Mouse (Mus musculus) right cerebral cortex, postnatal 4 days (tissue): ENCODE results near the gene Nemp1.
"Not testable (repeated sequence)": the region's sequence is repeated elsewhere in the genome, so short reads cannot be mapped to it uniquely, and the experiment has no call there.

Experiments used
- DNase-seq: peaks from one replicate; pipeline ENCODE4 v3.0.0-alpha.2; 2022

Gene Nemp1

DNA sequence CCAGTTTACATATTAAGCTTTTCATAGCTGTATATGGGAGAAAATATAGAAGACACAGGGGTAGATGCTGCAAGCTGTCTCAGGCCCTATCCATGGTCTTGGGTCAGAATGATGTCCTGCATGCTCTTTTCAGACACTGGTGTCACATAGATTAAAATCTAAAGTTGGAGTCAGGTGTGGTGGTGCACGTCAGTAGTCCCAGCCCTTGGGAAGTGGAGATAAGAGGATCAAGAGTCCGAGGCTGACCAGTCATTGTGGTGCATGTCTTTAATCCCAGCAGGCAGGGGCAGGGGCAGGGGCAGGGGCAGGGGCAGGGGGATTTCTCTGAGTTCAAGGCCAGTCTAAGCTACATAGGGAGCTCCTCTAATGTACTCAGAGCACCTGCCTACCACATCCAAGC lies 20.9 kb upstream of the Nemp1 start:
- DNase-seq, result no peak

DNA sequence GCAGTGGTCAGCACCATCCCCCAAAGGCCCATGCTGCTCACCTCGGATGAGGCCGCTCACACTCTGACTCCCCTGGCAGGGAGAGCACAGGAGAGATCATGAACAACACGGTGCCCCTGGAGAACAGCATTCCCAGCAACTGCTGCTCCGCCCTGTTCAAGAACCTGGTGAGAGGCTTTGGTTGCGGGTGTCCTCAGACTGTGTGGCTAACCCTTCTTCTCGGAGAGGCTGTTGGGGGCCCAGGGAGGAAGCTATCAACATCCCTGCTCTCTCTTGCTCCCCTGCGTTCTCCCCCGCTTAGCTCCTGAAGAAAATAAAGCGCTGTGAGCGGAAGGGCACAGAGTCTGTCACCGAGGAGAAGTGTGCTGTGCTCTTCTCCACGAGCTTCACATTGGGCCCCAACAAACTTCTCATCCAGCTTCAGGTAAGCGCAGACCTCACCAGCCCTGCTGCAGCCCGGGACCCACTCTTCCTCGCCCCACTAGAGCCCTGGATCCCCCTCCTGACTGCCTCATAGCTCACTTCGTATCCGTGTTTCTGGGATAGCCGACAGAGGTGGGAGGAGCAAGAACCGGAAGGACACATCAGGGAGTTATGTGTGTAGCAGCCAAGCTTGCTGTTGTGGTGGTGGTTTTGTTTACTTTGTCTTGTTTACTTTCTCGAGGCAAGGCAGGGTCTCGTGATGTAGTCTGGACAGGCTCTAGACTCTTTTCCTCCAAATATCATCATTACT lies 13.6 kb upstream of the Nemp1 start:
- no peak for DNase-seq

GRCm38 (mm10) chr10:127654970-127655579 lies 11.6 kb upstream of the Nemp1 start:
- no peak for DNase-seq

DNA sequence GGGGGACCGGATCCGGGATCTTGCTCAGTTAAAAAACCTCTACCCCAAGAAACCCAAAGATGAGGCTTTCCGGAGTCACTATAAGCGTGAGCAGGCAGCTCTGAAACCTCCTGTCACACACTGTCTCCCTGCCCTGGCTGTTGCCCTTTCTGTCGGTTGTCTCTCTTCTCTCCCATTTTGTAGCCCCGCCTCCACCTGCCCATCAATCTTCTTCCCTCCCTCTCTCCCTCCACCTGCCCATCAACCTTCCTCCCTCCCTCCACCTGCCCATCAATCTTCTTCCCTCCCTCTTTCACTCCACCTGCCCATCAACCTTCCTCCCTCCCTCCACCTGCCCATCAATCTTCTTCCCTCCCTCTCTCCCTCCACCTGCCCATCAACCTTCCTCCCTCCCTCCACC lies 9.1 kb upstream of the Nemp1 start:
- not testable (repeated sequence) for DNase-seq

DNA sequence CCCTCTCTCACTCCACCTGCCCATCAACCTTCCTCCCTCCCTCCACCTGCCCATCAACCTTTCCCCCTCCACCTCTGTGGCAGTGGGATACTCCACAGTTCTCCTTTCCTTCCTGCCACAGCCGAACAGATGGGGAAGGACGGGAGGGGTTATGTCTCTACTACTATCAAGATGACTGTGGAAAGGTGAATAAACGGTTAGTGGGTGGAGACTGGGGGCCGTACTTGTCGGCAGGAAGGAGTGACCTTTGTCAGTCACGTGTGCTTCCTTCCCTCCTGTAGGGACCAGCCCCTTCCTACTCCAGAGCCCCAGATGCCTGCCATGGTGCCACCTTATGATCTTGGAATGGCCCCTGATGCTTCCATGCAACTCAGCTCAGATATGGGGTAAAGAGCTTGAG lies 8.6 kb upstream of the Nemp1 start:
- no peak for DNase-seq

DNA sequence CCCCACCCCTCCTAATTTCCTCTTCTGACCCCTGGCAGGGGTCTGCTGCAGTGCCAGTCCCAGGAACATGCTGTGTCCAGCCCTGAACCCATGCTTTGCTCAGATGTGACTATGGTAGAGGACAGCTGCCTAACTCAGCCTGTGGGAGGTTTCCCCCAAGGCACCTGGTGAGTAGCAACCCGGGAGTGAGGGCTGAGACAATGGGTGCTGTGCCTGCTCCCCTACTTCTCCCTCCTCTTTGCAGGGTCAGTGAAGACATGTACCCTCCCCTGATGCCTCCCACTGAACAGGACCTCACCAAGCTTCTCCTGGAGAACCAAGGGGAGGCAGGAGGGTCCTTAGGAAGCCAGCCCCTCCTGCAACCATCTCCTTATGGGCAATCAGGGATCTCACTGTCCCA lies 7.2 kb upstream of the Nemp1 start:
- no peak for DNase-seq

GRCm38 (mm10) chr10:127661291-127661914 lies 5.3 kb upstream of the Nemp1 start:
- DNase-seq, result no peak

- DNase-seq, result peak; percentile 60
These were observed 4.6 kb upstream of the Nemp1 start for GRCm38 (mm10) chr10:127661915-127662663.

DNA sequence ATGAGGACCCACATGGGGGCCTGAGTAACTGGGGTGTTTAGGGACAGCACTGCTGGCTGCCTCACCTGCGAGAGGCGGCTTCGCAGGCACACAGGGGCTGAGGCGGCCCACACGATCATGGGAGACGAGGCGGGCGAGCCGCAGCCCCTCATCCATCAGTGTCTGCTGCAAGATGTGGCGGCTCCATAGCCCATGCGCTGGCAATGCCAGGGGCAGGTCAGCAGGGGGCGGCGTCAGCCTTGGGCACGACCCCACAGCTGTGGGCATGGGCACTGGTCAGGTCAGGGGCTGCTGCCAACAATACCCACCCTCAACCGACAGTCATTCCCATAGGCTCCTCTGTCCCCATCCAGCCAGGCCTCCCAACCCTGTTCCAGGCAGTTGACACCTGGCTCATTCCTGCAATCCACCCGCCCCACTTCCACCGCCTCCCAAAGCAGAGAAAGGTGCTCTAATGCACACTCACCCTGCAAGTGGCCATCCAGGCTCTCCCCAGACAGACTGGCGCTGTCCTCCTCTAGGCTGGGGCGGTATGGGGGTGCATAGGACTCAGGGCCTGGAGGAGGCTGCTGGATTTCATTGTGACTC lies 3.9 kb upstream of the Nemp1 start:
- DNase-seq, result no peak

GRCm38 (mm10) chr10:127663590-127663989 lies 3.1 kb upstream of the Nemp1 start:
- DNase-seq, result no peak

- no peak for DNase-seq
These were observed 2.5 kb upstream of the Nemp1 start for GRCm38 (mm10) chr10:127664166-127664565.

GRCm38 (mm10) chr10:127664891-127665290 lies 1.8 kb upstream of the Nemp1 start:
- no peak for DNase-seq

DNA sequence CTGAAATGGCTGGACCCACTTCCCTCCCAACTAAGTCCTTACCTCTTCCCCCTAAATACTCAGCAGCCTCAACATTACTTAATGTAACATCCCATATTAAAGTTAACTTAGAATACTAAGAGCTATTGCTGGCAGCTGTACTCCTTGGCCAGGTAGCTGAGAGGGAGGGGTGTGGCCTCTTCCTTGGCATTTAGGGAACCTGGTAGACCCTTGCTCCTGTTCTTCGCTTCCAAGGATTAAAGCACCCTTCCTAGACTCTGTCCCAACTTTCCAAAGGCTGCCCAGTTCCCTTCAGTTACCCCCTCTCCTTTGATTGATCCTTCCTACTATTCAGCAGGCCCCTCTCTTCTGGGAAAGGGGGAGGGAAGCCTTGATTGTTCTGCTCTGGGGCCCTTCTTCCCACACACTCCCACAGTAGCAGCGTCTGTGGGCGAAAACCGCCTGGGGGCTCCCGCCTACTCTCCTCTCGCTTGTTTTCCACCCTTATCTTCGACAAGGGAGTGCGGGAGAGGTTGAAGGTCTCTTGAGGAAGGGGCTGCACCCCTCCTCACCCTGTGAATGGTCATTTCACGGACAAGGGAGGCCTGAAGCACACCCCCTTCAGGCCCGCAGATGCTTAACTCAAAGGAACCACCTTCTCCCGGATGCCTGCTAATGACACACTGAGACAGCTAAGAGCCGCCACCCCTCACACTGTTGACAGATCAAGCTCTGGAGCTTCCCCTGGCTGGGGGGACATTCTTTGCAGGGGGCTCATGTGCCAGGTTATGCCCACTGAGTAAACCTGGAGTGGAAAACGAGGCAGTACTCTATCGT lies 1.1 kb upstream of the Nemp1 start:
- DNase-seq, result no peak

GRCm38 (mm10) chr10:127667269-127668092 lies 780 bp downstream of the Nemp1 start:
- peak; percentile 59 for DNase-seq

- peak; percentile 70 for DNase-seq
These were observed 1.7 kb downstream of the Nemp1 start, which contains the start of gene Nab2 for GRCm38 (mm10) chr10:127668093-127669050. TSS of gene Nab2 (minus strand) at chr10:127668568.

DNA sequence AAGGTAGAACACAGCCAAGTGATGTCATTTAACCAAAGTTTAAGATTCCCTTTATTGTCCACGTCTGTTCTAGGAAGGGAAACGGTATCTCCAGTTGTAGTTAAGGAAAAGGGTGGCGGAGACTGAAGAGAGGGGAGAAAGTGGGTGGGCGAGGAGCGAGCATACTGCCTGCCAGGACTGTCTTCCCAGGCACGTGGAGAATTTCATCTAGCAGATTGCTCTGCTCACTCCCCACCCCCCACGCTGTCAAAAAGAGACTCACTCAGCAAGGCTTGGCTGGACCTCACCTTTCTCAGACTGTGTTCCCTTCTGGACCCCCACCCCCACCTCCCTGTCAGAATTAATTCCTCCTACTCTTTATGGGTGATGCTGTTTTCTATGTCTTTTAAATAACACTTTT lies 2.5 kb downstream of the Nemp1 start:
- DNase-seq, result peak; percentile 56

DNA sequence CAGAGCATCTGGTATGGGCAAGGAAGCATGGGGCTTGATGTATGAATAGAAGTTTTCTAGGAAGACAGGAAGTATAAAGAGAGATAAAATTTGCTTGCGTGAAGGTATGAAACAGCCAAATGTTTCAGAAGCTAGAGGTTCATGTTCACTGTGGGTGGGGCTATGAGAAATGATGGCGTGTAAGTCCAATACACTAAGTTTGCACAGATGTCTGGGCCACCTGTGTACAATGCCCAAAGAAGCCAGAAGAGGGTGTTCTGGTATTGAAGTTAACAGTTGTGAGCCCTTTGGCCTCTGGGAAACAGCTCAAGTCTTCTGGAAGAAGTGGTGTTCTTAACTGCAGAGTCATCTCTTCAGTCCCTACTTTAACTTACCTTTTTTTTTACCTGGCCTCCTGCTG lies 3.5 kb downstream of the Nemp1 start:
- DNase-seq, result no peak

GRCm38 (mm10) chr10:127671276-127671675 lies 4.6 kb downstream of the Nemp1 start:
- DNase-seq, result no peak

DNA sequence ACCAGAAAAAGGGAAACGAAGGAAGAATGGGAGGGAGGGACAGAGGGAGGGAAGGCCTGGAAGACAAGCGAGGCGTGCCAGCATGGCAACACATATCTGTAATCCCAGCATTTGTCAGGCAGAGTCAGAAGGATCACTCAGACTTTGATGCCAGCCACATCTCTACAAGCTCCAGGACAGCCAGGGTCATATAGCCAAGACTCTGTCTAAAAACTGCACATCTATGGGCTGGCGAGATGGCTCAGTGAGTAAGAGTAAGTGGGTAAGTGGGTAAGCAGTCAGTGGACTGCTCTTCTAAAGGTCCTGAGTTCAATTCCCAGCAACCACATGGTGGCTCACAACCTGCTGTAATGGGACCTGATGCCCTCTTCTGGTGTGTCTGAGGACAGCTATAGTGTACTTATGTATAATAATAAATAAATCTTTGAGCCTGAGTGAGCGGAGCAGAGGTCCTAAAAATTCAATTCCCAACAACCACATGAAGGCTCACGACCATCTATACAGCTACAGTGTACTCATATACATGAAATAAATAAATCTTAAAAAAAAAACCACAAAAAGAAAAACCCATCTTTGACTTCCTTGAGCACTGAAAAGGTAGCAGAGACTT lies 7.5 kb downstream of the Nemp1 start:
- no peak for DNase-seq
